Mouse (Mus musculus) bone marrow, adult 2 months (tissue): ENCODE measurements around the gene Orc1.

Experiments used
- CTCF ChIP-seq: fragments of 200-500 bp; IDR thresholded peaks from 2 replicates; pipeline ENCODE4 v1.5.1; 2011; ENCODE audit warnings: low read length, control low read depth; ENCODE audit not compliant: control insufficient read depth, insufficient read depth
- POLR2A ChIP-seq: fragments of 200-500 bp; IDR thresholded peaks from 2 replicates; pipeline ENCODE4 v1.6.1; 2011; ENCODE audit warnings: low read depth, mild to moderate bottlenecking, control low read depth, low read length, borderline replicate concordance; ENCODE audit not compliant: control insufficient read depth

DNA sequence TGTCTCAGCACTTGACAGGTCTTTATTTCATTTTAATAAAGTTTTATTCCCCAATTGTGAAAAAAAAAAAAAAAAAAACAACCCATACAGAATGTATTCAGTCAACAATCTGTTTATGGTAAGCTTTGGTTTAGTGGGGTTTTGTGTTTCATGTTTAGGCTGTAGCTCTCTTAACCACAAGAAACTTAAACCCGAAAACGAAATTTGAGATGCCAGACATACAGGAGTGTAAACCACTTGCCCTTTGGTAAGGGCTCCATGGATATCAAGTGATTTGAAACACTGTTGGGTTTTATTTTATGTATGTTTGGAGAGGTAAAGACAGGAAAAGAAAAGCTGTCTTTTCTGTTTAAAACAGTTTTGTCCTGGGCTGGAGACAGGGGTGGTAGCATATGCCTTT, 39.5 kb upstream of the Orc1 start:
- no peak for TF ChIP-seq CTCF
- no peak for TF ChIP-seq POLR2A
